Mouse (Mus musculus) cortical plate, adult 2 months (tissue): ENCODE measurements around the gene Naf1.

ENCODE experiments used
- CTCF ChIP-seq: fragments of 200-500 bp; IDR thresholded peaks from 2 replicates; pipeline ENCODE4 v1.5.1; 2011; ENCODE audit warnings: mild to moderate bottlenecking, control low read depth, low read length; ENCODE audit not compliant: insufficient read depth; ENCODE audit errors: extremely low read depth
- POLR2A ChIP-seq: fragments of 200-500 bp; IDR thresholded peaks from 2 replicates; pipeline ENCODE4 v1.6.1; 2011; ENCODE audit warnings: mild to moderate bottlenecking, low read length, control low read depth; ENCODE audit not compliant: insufficient read depth; ENCODE audit errors: extremely low read depth

DNA sequence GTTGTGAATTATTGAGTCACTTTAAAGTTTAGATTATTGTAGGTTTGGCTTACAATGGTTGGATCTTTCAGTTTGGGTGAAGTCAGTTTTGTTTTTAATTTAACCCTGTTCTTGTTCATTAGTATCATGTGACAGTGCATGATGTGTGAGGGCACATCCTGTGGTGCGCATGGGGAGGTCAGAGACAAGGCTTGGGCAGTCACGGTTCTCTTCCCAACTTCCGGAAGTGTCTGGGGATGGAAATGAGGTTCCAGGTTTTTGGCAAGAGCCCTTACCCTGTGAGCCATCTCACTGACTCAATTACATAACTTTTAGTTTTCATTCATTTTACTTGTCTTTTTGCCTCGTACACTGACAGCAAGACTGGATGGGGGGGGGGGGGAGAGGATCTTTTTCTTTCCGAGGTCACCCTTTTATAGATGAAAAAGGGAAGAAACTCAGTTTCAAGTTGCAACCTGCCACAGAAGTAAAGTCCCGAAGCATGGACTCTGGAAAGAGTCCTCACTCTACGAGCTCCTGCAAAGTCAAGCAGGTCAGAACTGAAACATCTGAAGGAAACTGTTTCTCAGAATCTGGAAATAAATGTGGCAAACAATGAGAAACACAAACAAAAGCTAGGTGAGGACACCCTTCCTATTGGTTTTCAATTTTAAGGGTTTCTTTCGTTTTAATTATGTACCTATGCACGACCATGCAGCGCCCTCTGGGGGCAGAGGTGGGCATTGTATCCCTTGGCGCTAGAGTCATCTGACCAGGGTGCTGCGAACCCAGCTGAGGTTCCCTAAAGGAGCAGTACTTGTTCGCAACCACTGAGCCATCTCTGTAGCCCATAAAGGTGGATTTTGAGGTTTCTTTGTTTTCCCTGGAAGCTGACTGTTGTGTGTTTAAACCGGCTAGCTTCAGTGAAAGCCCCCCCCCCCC, 53.9 kb downstream of the Naf1 start:
- TF ChIP-seq CTCF (no peak), POLR2A (no peak)
